Mouse (Mus musculus): ENCODE measurements around the gene Mettl1.

- TF ChIP-seq CTCF (IDR thresholded peaks at IDR 0.05; ENCODE audit: control insufficient read depth, insufficient read depth, insufficient read length) (no peak), USF1 (IDR thresholded peaks at IDR 0.05; ENCODE audit: low read depth) (no peak), MYOD1 (IDR thresholded peaks at IDR 0.05; ENCODE audit: control insufficient read depth, insufficient read length, low read depth) (no peak), CEBPB (IDR thresholded peaks at IDR 0.05; ENCODE audit: low read depth) (no peak), MAX (IDR thresholded peaks at IDR 0.05) (no peak), FOSL1 (IDR thresholded peaks at IDR 0.05; ENCODE audit: insufficient read depth, low read length, poor library complexity, severe bottlenecking) (no peak)
Observed at GRCm38 (mm10) chr10:127085633-127086032, 44.4 kb downstream of the Mettl1 start.
